Mouse (Mus musculus) c-Kit-positive CD71-positive TER-119-positive erythroid progenitor cells, embryonic 14.5 days (primary cell): ENCODE data around the gene Il10.

Source experiments
- DNase-seq: peaks from one replicate; pipeline ENCODE4 v3.0.0-alpha.2; 2013; ENCODE audit warnings: low spot score

Gene Il10

DNA sequence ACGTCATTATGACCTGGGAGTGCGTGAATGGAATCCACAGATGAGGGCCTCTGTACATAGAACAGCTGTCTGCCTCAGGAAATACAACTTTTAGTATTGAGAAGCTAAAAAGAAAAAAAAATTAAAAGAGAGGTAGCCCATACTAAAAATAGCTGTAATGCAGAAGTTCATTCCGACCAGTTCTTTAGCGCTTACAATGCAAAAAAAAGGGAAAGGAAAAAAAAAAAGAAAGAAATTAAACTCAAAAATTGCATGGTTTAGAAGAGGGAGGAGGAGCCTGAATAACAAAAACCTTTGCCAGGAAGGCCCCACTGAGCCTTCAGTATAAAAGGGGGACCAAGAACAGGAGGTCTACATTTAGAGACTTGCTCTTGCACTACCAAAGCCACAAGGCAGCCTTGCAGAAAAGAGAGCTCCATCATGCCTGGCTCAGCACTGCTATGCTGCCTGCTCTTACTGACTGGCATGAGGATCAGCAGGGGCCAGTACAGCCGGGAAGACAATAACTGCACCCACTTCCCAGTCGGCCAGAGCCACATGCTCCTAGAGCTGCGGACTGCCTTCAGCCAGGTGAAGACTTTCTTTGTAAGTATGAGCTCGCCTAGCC lies at the start of gene Il10:
Gene Il10, plus strand, starts transcription at position 354 of the 607 bp plus-strand sequence.
- no peak for DNase-seq

DNA sequence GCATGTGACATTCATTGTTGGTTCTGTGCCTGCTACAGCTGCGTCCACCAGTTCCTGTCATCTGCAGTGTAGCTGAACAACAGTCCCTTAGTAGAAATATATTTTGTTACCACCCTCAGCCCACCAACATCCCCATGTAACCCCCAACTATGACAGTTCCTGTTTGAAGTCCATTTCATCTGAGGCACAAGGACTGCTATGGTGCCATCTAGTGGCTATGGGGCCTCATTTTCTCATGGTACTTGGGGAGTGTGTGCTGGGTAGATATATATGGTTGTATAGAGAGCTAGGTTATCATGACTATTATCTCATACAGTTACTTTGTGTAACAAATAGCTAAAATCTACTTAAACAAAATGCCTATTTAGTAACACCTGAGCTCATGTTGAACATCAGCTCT lies 40.2 kb upstream of the Il10 start:
- DNase-seq = peak; percentile 23

- no peak for DNase-seq
These were observed 35.2 kb upstream of the Il10 start for GRCm38 (mm10) chr1:130984441-130984840.

- DNase-seq = no peak
These were observed 32.6 kb upstream of the Il10 start for GRCm38 (mm10) chr1:130987001-130987400.

GRCm38 (mm10) chr1:130987418-130987817 lies 32.2 kb upstream of the Il10 start:
- DNase-seq = no peak

GRCm38 (mm10) chr1:130989331-130989730 lies 30.3 kb upstream of the Il10 start:
- DNase-seq = no peak

- DNase-seq = no peak
These were observed 29.2 kb upstream of the Il10 start for GRCm38 (mm10) chr1:130990448-130990847.

DNA sequence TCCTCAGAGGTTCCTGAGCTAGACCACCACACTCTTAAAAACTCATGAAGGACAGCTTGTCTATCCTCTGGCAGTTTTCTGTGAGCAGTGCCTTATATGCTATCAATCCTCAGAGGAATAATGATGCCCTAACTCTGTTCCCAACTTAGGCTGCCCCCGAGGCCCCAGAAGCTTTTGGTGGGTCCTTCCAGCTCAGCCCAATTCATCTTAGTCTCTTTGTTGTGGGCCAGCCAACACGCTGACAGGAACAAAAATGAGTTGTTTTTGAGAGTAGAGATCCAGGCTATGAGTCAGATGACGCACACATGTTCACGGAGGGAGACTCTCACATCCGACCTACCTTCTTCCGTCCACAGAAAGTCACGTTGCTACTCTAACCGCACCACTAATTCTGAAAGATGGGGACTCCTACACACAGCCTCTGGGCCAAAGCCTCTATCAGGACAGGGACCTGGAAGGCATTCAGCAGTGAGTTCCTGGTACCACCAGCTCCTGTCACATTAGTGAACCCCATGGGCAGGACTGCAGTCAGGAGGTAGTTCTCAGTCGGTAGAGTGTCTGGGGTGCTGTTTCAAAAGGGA lies 26.0 kb upstream of the Il10 start:
- no peak for DNase-seq

- DNase-seq = no peak
These were observed 24.1 kb upstream of the Il10 start for GRCm38 (mm10) chr1:130995515-130995914.

DNA sequence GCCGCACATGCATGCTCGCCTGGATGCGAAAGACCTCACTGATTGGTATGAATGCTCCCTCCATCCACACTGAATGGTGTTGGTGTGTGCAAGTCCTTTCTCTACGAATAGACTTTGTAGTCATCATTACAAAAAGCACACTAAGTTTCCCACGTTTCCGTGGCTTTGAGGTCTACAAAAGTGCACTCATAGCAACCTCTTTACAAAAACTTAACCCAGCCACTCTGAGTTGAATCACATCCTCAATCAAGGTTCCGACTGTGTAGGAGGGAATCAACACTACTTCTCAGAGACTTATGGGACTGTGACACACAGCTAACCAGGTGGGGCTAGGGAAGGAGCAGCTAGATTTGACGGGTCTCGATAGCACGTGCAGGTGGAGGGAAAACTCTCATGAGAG lies 23.3 kb upstream of the Il10 start:
- DNase-seq = no peak

- no peak for DNase-seq
These were observed 22.2 kb upstream of the Il10 start for GRCm38 (mm10) chr1:130997441-130997840.

GRCm38 (mm10) chr1:130998321-130998720 lies 21.3 kb upstream of the Il10 start:
- no peak for DNase-seq

GRCm38 (mm10) chr1:130999708-131000107 lies 19.9 kb upstream of the Il10 start:
- DNase-seq = no peak

DNA sequence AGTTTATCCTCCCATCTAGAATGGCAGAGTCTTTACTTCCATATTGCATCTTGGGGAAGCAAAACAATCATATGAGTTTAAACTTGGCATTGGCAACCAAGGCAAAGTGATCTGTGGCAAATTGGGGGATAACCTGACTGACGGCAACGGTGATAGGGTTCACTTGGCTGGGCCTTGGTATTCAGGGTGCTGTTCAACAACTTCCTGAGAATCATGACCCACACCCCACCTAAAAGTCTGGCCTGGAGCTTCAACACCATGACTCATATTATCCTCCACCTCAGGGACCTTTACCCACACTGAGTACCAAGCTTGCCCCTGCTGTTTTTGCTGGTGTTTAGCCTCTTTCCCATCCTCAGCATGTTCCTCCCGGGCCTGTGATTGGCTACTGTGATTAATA lies 19.3 kb upstream of the Il10 start:
- DNase-seq = no peak

DNA sequence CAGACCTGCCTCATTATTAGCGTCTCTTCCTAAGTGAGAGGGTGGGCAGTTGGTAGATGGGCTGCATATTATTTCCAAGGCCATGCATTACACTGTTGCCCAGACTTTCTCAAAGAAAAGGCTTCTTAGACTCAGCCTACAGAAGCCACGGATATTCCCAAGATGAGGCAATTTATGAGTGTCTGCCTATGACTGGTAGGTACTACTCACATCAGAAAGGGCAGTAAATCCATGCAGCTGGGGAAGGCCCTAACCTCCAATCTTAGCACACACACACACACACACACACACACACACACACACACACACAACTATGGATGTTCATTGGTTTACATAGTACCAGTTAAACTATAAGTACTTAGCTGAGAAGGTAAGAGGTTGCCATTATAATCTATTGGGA lies 17.1 kb upstream of the Il10 start:
- no peak for DNase-seq

GRCm38 (mm10) chr1:131003037-131003922 lies 16.4 kb upstream of the Il10 start:
- peak; percentile 10 for DNase-seq

DNA sequence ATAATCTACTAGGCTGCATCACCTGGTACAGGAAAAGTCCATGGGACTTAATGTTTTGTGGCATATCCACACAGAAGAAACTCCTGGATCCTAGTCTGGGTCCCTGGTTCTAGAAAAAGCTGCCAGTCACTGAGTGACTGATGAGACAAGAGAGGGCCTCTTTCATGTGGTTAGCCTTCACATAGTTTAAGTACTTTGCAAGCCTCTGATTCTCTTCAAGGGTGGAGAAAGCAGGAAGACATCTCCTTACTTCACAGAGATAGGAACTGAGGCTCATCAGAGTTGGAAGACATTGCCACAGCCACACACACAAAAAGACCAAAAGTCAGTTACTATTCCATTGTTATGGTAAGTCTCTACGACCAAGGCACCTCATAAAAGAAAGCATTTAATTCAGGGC lies 13.6 kb upstream of the Il10 start:
- DNase-seq = no peak

DNA sequence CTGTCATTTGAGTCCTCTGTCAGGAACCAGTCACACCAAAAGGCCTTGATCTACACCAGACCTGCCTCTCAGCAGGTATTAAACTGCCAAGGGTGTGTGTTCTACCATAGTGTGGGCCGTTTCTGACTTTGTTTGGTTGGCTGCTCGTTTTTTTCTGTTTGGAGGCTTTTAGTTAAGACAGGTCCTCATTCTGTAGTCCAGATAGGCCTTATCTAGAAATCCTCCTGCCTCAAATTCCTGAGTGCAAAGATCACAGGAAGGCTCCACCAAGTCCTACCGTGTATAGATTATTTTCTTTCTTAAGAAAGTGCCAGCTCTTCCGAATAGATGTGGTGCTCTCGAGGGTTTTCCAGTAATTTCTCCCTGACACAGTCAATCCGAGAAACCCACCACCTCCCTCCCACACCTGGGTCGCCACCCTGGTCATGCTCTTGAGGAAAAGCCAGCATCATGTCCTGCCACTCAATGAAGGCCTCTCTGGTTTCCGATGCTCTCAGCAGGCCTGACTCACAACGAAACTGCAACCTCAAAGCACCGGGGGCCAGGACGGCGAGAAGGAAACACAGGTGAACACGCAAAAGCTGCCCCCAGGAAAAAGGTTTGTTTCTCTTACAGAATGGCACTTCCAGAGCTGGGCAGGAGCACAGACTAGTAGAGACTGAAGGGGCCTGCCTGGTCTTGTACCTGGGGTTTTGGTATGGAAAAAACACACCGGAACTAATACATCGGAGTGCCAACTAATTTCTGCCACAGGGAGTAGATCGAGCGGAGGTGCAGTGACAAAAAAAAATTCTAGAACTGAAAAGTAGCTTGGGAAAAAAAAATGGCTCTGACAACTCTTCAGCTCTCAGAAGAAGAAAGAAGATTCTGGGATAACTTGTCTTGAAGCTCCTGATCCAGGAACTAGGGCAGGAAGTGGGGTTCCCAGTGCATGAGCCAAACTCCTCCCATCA lies 9.2 kb upstream of the Il10 start:
- DNase-seq = no peak

DNA sequence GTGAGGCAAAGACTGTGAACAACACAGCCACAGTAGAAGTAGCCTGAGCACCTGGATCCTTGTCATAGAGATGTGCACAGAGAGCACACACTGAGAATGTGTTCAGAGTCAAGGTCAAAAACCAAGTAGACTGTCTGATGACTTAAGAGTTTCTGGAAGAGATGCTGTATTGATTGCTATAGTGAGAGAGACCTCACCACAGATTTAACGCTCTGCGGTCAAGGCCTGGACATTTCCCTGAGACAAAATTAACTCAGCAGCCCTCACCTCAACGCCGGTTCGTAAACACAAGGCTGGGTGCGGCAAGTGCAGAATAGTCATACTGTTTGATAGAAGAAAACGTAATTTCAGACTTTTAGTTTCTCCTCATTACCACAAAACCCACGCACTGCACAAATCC lies 7.2 kb upstream of the Il10 start:
- no peak for DNase-seq

DNA sequence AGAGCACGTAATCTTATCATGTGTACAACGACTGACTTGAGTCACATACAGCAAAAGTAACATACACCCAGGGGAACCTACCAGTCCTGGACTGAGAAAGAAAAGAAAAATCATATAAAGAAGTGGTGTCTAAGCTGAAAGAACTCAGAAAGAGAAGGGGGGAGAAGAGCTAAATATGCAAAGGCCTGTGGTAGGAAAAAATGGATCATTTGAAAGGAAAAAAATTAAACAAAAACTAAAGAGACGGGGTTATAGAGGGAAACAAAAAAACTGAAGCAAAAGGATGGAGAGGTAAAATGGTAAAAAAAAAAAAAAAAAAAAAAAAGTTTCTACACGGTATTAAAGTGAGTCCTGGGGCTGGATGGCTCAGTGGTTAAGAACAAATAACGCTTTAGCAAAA lies 5.7 kb upstream of the Il10 start:
- DNase-seq = no peak

- no peak for DNase-seq
These were observed 4.4 kb upstream of the Il10 start for GRCm38 (mm10) chr1:131015281-131015680.

DNA sequence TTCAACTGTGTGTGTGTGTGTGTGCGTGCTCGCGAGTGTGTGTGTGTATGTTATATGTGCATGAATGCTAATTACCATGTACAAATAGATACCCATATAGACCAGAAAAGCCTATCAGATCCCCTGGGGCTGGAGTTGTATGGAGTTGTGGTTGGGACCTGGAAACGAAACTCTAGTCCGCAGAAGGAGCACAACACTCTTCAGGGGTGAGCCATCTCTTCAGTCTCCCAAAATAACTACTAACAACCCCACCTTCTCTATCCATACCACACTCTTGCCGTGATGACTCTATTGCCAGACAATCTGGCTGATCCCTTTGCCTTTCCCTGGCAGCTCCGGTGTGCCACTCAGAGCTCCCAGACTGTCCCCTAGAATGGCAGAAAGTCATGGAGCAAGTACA lies 3.8 kb upstream of the Il10 start:
- no peak for DNase-seq
